Mouse (Mus musculus) ovary, postnatal 10 days (tissue): ENCODE measurements around the gene Coro7.

Experiments
- DNase-seq: peaks from one replicate; pipeline ENCODE4 v3.0.0; 2022; ENCODE audit warnings: low spot score

Gene Coro7

GRCm38 (mm10) chr16:4615297-4615696, 64.3 kb downstream of the Coro7 start:
- DNase-seq, result no peak

DNA sequence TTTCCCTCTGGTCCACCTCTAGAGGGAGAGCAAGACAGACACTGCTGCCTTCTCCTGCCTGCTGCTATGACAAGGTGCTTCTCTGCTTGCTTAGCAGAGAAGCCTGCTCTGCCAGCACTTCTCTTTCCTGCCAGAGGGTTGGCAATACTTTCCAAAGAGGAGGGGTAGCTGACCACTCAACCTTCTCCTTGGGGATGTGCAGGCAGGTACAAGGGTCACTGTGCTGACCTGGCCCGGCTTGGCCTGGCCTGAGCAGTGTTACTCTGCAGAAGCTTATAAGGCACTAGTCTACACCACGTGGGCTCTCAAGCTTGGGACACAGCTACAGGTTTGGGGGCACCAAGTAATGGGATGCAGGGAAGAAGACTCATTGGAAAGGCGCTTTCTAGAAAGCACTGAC, 64.9 kb downstream of the Coro7 start:
- no peak for DNase-seq

DNA sequence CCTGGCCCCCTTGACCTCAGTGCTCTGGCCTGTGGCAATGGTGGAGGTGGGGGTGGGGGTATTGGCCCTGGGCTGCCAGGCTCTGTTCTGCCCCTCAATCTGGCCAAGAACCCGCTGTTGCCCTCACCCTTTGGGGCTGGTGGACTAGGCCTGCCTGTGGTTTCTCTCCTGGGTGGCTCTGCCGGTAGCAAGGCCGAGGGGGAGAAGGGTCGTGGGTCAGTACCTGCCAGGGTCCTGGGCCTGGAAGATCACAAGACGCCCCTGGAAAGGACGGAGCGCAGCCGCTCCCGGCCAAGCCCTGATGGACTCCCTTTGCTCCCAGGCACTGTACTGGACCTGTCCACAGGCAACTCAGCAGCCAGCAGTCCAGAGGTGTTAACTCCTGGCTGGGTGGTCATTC, 65.8 kb downstream of the Coro7 start:
- DNase-seq, result no peak

DNA sequence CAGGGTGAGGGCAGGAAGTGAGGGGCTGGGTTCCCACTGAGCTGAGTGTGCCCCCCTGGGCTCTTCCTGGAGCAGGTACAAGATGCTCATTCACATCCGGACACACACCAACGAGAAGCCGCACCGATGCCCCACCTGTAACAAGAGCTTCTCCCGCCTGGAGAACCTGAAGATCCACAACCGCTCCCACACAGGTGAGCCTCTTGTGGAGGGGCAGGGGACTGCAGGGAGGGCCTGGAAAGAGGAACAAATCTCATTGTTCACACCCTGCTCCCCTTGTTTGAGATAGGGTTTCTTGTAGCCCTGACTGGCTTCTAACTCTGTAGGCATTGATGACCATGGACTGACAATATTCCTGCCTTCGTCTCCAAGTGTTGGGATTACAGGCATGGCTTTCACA, 67.9 kb downstream of the Coro7 start:
- DNase-seq, result no peak

- DNase-seq, result no peak
Observed at GRCm38 (mm10) chr16:4611193-4611592, 68.4 kb downstream of the Coro7 start.

DNA sequence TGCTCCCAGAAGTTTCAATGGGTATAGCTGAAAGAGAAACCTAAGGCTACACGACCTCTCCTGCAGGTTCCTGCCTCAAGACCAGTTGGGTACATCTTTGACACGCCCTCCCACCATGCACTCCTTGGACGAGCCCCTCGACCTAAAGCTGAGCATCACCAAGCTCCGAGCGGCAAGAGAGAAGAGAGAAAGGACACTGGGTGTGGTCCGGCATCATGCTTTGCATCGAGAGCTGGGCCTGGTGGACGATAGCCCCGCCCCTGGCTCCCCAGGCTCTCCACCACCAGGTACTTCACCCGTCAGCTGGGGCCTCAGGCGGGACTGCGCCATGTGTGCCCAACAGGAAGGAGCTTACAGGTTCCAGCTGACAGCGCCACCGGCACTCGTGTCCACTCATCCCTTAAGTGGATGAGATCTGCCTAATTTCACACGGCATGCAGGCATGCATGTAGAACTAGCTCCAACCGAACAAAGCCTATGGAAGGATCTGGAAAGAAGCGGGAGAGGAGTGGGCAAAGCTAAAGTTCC, 71.0 kb downstream of the Coro7 start:
- no peak for DNase-seq

GRCm38 (mm10) chr16:4607818-4608531, 71.6 kb downstream of the Coro7 start:
- peak; percentile 66 for DNase-seq

- no peak for DNase-seq
Observed at GRCm38 (mm10) chr16:4606431-4607084, 73.0 kb downstream of the Coro7 start.

- no peak for DNase-seq
Observed at GRCm38 (mm10) chr16:4605514-4606131, 74.0 kb downstream of the Coro7 start.

DNA sequence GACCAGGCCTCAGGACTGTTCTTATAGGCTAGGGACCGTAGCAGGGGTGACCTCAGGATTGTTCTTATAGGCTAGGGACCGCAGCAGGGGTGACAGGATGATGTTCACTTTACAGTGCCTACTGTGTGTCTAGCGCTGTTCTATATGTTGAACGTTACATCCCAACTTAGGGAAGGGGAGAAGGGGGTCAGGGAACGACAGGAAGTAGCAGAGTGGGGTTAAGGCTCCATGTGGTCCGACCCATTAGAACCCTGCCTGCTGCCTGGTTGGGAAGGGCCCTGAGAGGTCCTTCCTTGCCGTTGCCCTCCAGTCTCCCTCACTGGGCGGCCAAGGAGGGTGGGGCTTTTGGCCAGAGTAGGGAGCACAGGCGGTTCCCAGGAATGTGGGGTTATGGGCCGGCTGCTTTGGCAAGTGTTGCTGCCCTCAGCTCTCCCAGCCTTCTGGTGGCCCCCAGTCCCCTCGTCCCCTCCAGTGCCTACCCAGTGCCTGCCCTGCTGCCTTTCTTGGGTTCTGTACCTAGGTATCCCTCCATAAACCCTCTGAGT, 75.2 kb downstream of the Coro7 start:
- DNase-seq, result no peak

GRCm38 (mm10) chr16:4603453-4603837, 76.1 kb downstream of the Coro7 start:
- no peak for DNase-seq

- no peak for DNase-seq
Observed at GRCm38 (mm10) chr16:4602766-4603452, 76.7 kb downstream of the Coro7 start.

DNA sequence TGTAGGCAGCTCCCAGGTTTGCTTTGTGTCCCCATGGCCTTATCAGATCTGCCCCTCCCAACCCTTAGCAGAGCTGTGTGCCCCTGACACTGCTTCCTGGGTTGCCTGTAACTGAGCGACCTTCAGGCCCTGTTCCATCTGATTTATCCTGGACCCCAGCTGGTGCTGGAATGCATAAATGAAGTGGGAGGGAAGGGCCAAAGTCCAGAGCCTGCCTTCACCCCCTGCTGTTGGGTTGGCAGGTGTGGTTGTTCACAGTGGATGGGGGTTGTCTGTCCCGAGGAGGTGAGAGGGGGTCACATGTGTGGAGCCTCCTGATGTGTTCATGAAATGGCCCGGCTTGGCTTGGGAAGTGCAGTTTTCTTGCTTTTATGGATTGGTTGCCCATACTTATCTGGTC, 77.4 kb downstream of the Coro7 start:
- no peak for DNase-seq

GRCm38 (mm10) chr16:4600701-4601310, 78.8 kb downstream of the Coro7 start:
- no peak for DNase-seq

GRCm38 (mm10) chr16:4599616-4600015, 80.0 kb downstream of the Coro7 start:
- DNase-seq, result no peak

DNA sequence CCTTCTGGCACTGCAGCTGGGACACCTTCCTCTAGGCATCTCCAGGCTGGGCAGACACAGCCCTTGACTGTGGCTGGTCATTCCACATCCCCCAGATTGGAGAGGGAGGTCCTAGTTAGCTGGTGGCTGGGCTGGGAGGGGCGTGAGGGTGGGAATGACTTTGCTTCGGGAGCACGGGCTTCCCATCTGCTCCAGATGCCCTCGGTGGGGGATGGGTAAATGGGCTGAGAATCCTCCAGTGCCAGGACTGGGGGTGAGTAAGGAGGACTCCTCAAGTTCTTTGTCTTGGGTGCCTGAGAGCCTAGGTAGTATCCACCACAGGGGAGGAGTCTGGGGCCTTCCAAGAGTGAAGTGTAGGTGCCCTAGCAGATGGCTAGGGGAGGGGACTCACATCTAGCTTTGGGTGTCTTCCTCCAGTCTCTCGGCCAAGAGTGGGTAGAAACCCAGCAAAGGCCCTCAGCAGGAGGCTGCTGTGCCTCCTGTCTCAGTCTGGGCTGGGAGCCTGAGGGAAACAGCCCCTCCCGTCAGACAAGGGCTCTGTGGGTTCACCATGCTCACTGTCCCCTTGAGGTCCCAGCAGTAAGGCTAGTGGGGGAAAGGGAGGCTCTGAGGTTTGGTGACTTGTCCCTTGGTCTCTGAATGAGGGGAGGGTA, 80.6 kb downstream of the Coro7 start:
- no peak for DNase-seq

GRCm38 (mm10) chr16:4598041-4598440, 81.5 kb downstream of the Coro7 start:
- DNase-seq, result no peak

DNA sequence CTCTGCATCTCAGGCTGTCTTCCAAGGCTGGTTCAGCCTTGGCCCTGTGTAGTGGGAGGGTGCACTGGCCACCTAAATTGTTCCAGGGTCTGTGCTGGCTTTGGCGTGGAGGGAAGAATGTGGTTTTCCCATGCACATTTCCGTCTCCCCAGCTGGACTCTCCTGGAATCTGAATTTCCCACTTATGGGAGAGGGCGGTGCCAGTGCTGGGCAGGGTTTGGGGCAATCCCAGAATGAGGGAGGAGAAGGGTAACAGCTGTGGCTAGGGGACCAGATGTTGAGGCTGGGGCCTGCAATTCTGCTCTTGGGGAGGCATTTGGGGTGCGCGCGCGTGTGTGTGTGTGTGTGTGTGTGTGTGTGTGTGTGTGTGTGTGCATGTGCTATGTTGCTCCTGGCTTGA, 82.3 kb downstream of the Coro7 start:
- no peak for DNase-seq

DNA sequence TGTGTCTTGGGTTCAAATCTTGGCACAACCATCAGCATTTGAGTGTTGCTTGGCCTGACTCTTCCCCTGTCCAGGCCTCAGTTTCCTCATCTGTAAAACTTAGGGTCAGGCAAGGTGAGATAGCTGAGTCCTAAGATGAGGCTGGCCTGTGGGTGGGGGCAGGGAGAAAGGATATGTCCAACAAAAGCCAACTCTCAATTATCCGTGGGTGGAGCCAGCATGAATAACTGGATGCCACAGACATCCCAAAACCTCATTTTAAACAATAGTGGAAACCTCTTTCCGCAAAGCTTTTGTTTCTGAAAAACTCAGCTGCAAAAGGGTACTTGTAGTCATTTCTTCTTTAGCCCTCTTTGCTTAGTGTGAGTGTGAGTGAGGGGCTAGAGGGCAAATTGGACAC, 82.7 kb downstream of the Coro7 start:
- no peak for DNase-seq

- no peak for DNase-seq
Observed at GRCm38 (mm10) chr16:4596141-4596728, 83.3 kb downstream of the Coro7 start.

- peak; percentile 47 for DNase-seq
Observed at GRCm38 (mm10) chr16:4595527-4595963, 84.0 kb downstream of the Coro7 start.
